Mouse (Mus musculus) forebrain, postnatal 0 days (tissue): ENCODE results near the gene Prdx6b. TPM values are rescaled to one million over a fixed set of nuclear protein-coding genes. Genes with fewer than 3 reads are reported as not detected.

Experiments used
- ATAC-seq: fragments of 200-750 bp; cut with Nextera tagmentation; 2 replicates; pipeline ENCODE4 v1.8.0; 2017; ENCODE audit warnings: mild to moderate bottlenecking, moderate library complexity
- DNase-seq: peaks from one replicate; pipeline ENCODE4 v3.0.0-alpha.2; 2015
- H3K27ac ChIP-seq: fragments of 300-500 bp; sonication (generic); 2 replicates; pipeline ENCODE4 v1.5.1; 2014; ENCODE audit warnings: low read depth, mild to moderate bottlenecking, antibody characterized with exemption, low read length, moderate library complexity, mixed read lengths
- H3K27me3 ChIP-seq: fragments of 300-500 bp; sonication (generic); 2 replicates; pipeline ENCODE4 v1.6.1; 2014; ENCODE audit warnings: mild to moderate bottlenecking, low read length, mixed read lengths; ENCODE audit not compliant: insufficient read depth
- H3K36me3 ChIP-seq: fragments of 300-500 bp; sonication (generic); 2 replicates; pipeline ENCODE4 v1.6.1; 2014; ENCODE audit warnings: mild to moderate bottlenecking, moderate library complexity; ENCODE audit not compliant: insufficient read depth
- H3K4me1 ChIP-seq: fragments of 300-500 bp; sonication (generic); 2 replicates; pipeline ENCODE4 v1.6.1; 2014; ENCODE audit warnings: antibody characterized with exemption; ENCODE audit not compliant: insufficient read depth
- H3K4me2 ChIP-seq: fragments of 300-500 bp; sonication (generic); 2 replicates; pipeline ENCODE4 v1.6.1; 2014; ENCODE audit warnings: low read depth, mild to moderate bottlenecking, moderate library complexity
- H3K4me3 ChIP-seq: fragments of 300-500 bp; sonication (generic); 2 replicates; pipeline ENCODE4 v1.5.1; 2014; ENCODE audit warnings: low read depth, low read length, mixed read lengths
- H3K9ac ChIP-seq: fragments of 300-500 bp; sonication (generic); 2 replicates; pipeline ENCODE4 v1.6.1; 2014; ENCODE audit warnings: mild to moderate bottlenecking
- H3K9me3 ChIP-seq: fragments of 300-500 bp; sonication (generic); 2 replicates; pipeline ENCODE4 v1.6.1; 2016; ENCODE audit warnings: low read length
- CTCF ChIP-seq: sonication (generic); IDR thresholded peaks from 2 replicates; pipeline ENCODE4 v1.5.1; 2016; ENCODE audit warnings: antibody characterized with exemption, control low read depth, low read depth
- WGBS: fragments of 180-500 bp; shearing (Covaris S2); extraction: QIAGEN DNeasy Blood & Tissue Kit; methylation state at CpG from one replicate; pipeline ENCODE4 v1.1.7; 2014; 5-methylcytosine and 5-hydroxymethylcytosine counted together
- polyA plus RNA-seq: library from polyadenylated mRNA; unstranded; fragments of >200 nt; fragmentation: Nextera tagmentation; extraction: Ambion mirVana; gene quantifications from 2 replicates; pipeline ENCODE4 v1.2.1, GENCODE M21; 2015
- total RNA-seq: library from RNA; depleted of rRNA; stranded (reverse); fragments of >200 nt; gene quantifications from 2 replicates; pipeline ENCODE4 v1.2.3, GENCODE M21; 2014

The Prdx6b gene
- total and polyA plus RNA-seq, 2 experiments from 2014 or later = not detected

GRCm38 (mm10) chr2:80273038-80273437 is 19.2 kb upstream of the Prdx6b start:
- DNase-seq (no peak), ATAC-seq (no peak)
- Histone ChIP-seq H3K4me2 (no peak overlapping the region), H3K27me3 (no peaks in the 10 kb centered on the region), H3K27ac (no peak overlapping the region), H3K4me1 (no peaks in the 10 kb centered on the region), H3K36me3 (no peaks in the 10 kb centered on the region), H3K4me3 (no peak overlapping the region), H3K9me3 (no peaks in the 10 kb centered on the region), H3K9ac (no peak overlapping the region)
- no peak for TF ChIP-seq CTCF
- 94% methylated on average over 3 of the region's 3 CpGs for WGBS

GRCm38 (mm10) chr2:80273763-80274162 is 18.5 kb upstream of the Prdx6b start:
- H3K36me3 ChIP-seq = no peaks in the 10 kb centered on the region
- no peaks in the 10 kb centered on the region for H3K27me3 ChIP-seq
- WGBS = 73% methylated on average over 4 of the region's 4 CpGs
- no peak overlapping the region for H3K4me3 ChIP-seq
- no peak overlapping the region for H3K9ac ChIP-seq
- H3K4me1 ChIP-seq = no peaks in the 10 kb centered on the region
- DNase-seq (no peak), ATAC-seq (no peak)
- no peak for TF ChIP-seq CTCF
- no peak overlapping the region for H3K27ac ChIP-seq
- H3K9me3 ChIP-seq = no peaks in the 10 kb centered on the region
- H3K4me2 ChIP-seq = no peak overlapping the region

GRCm38 (mm10) chr2:80275136-80275535 is 17.1 kb upstream of the Prdx6b start:
- Histone ChIP-seq H3K27ac (no peak overlapping the region), H3K4me2 (no peak overlapping the region), H3K4me3 (no peak overlapping the region), H3K36me3 (no peaks in the 10 kb centered on the region), H3K27me3 (no peaks in the 10 kb centered on the region), H3K9ac (no peak overlapping the region), H3K9me3 (no peaks in the 10 kb centered on the region), H3K4me1 (no peaks in the 10 kb centered on the region)
- DNase-seq (peak; percentile 64), ATAC-seq (no peak)
- 43% methylated on average over 2 of the region's 2 CpGs for WGBS
- peak; percentile 60 for TF ChIP-seq CTCF

- Histone ChIP-seq H3K27me3 (no peaks in the 10 kb centered on the region), H3K36me3 (no peaks in the 10 kb centered on the region), H3K9me3 (no peaks in the 10 kb centered on the region), H3K4me2 (no peak overlapping the region), H3K27ac (no peak overlapping the region), H3K4me3 (no peak overlapping the region), H3K4me1 (no peaks in the 10 kb centered on the region), H3K9ac (no peak overlapping the region)
- WGBS = 83% methylated on average over 2 of the region's 2 CpGs
- ATAC-seq (no peak), DNase-seq (no peak)
- no peak for TF ChIP-seq CTCF
These were observed 10.1 kb upstream of the Prdx6b start for GRCm38 (mm10) chr2:80282214-80282613.

GRCm38 (mm10) chr2:80286397-80286796 is 5.9 kb upstream of the Prdx6b start:
- ATAC-seq (no peak), DNase-seq (no peak)
- H3K4me3 ChIP-seq = no peak overlapping the region
- TF ChIP-seq CTCF = no peak
- H3K9ac ChIP-seq = no peak overlapping the region
- H3K27ac ChIP-seq = no peak overlapping the region
- H3K9me3 ChIP-seq = no peaks in the 10 kb centered on the region
- no peaks in the 10 kb centered on the region for H3K36me3 ChIP-seq
- H3K4me2 ChIP-seq = no peak overlapping the region
- 39% methylated on average over 4 of the region's 4 CpGs for WGBS
- no peaks in the 10 kb centered on the region for H3K27me3 ChIP-seq
- no peaks in the 10 kb centered on the region for H3K4me1 ChIP-seq

GRCm38 (mm10) chr2:80298334-80298733 is 6.1 kb downstream of the Prdx6b start:
- no peaks in the 10 kb centered on the region for H3K4me1 ChIP-seq
- H3K27ac ChIP-seq = no peak overlapping the region
- DNase-seq (no peak), ATAC-seq (no peak)
- WGBS = 81% methylated on average over 3 of the region's 3 CpGs
- TF ChIP-seq CTCF = no peak
- no peaks in the 10 kb centered on the region for H3K9me3 ChIP-seq
- H3K27me3 ChIP-seq = no peaks in the 10 kb centered on the region
- H3K4me3 ChIP-seq = no peak overlapping the region
- no peak overlapping the region for H3K9ac ChIP-seq
- H3K4me2 ChIP-seq = no peak overlapping the region
- no peaks in the 10 kb centered on the region for H3K36me3 ChIP-seq

- H3K4me3 ChIP-seq = no peak overlapping the region
- no peak overlapping the region for H3K9ac ChIP-seq
- no peak for ATAC-seq
- no peak for TF ChIP-seq CTCF
- H3K36me3 ChIP-seq = no peaks in the 10 kb centered on the region
- H3K27me3 ChIP-seq = no peaks in the 10 kb centered on the region
- no peak overlapping the region for H3K27ac ChIP-seq
- H3K9me3 ChIP-seq = no peaks in the 10 kb centered on the region
- DNase-seq = no peak
- H3K4me2 ChIP-seq = no peak overlapping the region
- no peaks in the 10 kb centered on the region for H3K4me1 ChIP-seq
- 84% methylated on average over 4 of the region's 4 CpGs for WGBS
These were observed 8.5 kb downstream of the Prdx6b start for GRCm38 (mm10) chr2:80300806-80301205.

- H3K4me3 ChIP-seq = no peak overlapping the region
- DNase-seq (no peak), ATAC-seq (no peak)
- H3K9ac ChIP-seq = no peak overlapping the region
- H3K4me2 ChIP-seq = no peak overlapping the region
- TF ChIP-seq CTCF = no peak
- no peaks in the 10 kb centered on the region for H3K27me3 ChIP-seq
- H3K9me3 ChIP-seq = no peaks in the 10 kb centered on the region
- no peak overlapping the region for H3K27ac ChIP-seq
- H3K36me3 ChIP-seq = no peaks in the 10 kb centered on the region
- no peaks in the 10 kb centered on the region for H3K4me1 ChIP-seq
- 94% methylated on average over 2 of the region's 2 CpGs for WGBS
These were observed 11.7 kb downstream of the Prdx6b start for GRCm38 (mm10) chr2:80303957-80304356.
